Mouse (Mus musculus): ENCODE data around the gene Tyw1.

DNA sequence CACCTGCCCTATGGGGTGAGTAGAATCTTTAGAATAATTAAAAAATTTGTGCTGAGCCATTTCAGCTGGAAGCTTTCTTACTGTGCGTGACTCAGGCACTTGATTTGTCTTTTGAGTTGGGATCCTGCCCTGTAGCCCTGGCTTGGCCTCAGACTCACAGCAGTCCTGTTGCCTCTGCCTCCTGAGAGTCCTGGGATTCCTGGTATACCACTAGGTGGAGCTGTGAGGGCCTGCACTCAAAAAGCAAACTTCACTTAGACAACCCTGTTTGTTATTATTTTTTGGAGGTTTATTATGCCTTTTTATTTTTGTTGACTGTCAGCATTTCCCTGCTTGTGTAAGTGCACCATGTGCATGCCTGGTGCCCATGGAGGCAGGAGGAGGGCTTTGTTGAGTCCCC lies 11.9 kb downstream of the Tyw1 start:
- TF ChIP-seq CTCF (IDR thresholded peaks at IDR 0.05; ENCODE audit: borderline replicate concordance, insufficient read depth, low read depth, low read length) (peak; percentile 56; the same call in 1 of the 2 replicates), POLR2A (IDR thresholded peaks at IDR 0.05; ENCODE audit: borderline replicate concordance, insufficient read depth, low read length) (no peak)

All from cerebellum, adult 2 months (tissue).